Mouse (Mus musculus) retina, postnatal 7 days (tissue): ENCODE measurements around the gene Megf8.
"Not testable (repeated sequence)": the region's sequence is repeated elsewhere in the genome, so short reads cannot be mapped to it uniquely, and the experiment has no call there.

ENCODE experiments used
- DNase-seq: peaks from one replicate; pipeline ENCODE4 v3.0.0-alpha.2; 2012; ENCODE audit warnings: low read depth, low spot score

Gene Megf8

GRCm38 (mm10) chr7:25383891-25384290 lies 66.9 kb downstream of the Megf8 start:
- no peak for DNase-seq

- DNase-seq: no peak
Observed at GRCm38 (mm10) chr7:25384318-25384717, 67.4 kb downstream of the Megf8 start.

GRCm38 (mm10) chr7:25384818-25385217 lies 67.9 kb downstream of the Megf8 start:
- no peak for DNase-seq

GRCm38 (mm10) chr7:25385259-25385658 lies 68.3 kb downstream of the Megf8 start:
- DNase-seq: no peak

GRCm38 (mm10) chr7:25385850-25386555 lies 69.0 kb downstream of the Megf8 start:
- no peak for DNase-seq

GRCm38 (mm10) chr7:25387811-25388440 lies 71.0 kb downstream of the Megf8 start:
- DNase-seq: no peak

- DNase-seq: no peak
Observed at GRCm38 (mm10) chr7:25388916-25389315, 72.0 kb downstream of the Megf8 start.

GRCm38 (mm10) chr7:25390054-25390770 lies 73.2 kb downstream of the Megf8 start:
- no peak for DNase-seq

- no peak for DNase-seq
Observed at GRCm38 (mm10) chr7:25390986-25391385, 74.0 kb downstream of the Megf8 start.

- no peak for DNase-seq
Observed at GRCm38 (mm10) chr7:25391856-25392453, 75.0 kb downstream of the Megf8 start.

GRCm38 (mm10) chr7:25392851-25393250 lies 75.9 kb downstream of the Megf8 start:
- DNase-seq: no peak

GRCm38 (mm10) chr7:25393451-25394210 lies 76.7 kb downstream of the Megf8 start:
- no peak for DNase-seq

GRCm38 (mm10) chr7:25394754-25395153 lies 77.8 kb downstream of the Megf8 start:
- no peak for DNase-seq

- no peak for DNase-seq
Observed at GRCm38 (mm10) chr7:25395186-25395557, 78.2 kb downstream of the Megf8 start.

- peak; percentile 91 for DNase-seq
Observed at GRCm38 (mm10) chr7:25395558-25396521, 78.9 kb downstream of the Megf8 start.

GRCm38 (mm10) chr7:25396621-25397020 lies 79.7 kb downstream of the Megf8 start:
- no peak for DNase-seq

GRCm38 (mm10) chr7:25398610-25399009 lies 81.6 kb downstream of the Megf8 start, which contains the start of gene Lipe:
TSS of gene Lipe (minus strand) at chr7:25398710.
- DNase-seq: no peak

GRCm38 (mm10) chr7:25399028-25399427 lies 82.1 kb downstream of the Megf8 start:
- DNase-seq: not testable (repeated sequence)

- DNase-seq: no peak
Observed at GRCm38 (mm10) chr7:25401551-25401950, 84.6 kb downstream of the Megf8 start.

- no peak for DNase-seq
Observed at GRCm38 (mm10) chr7:25401986-25402385, 85.0 kb downstream of the Megf8 start.
